Mouse (Mus musculus): ENCODE measurements at regions not wholly inside any gene's neighbourhood (a gene's known extent, or its start where the extent isn't known, plus 50 kb on each side); places are given as distances from the start of the nearest gene placed in this dataset.
"Not testable (repeated sequence)": the region's sequence is repeated elsewhere in the genome, so short reads cannot be mapped to it uniquely, and the experiment has no call there.

- Histone ChIP-seq H3K9ac (no peak overlapping the region), H3K9me3 (replicated peaks) (no peaks in the 10 kb centered on the region), H3K4me2 (no peak overlapping the region), H3K27me3 (no peaks in the 10 kb centered on the region), H3K4me1 (no peaks in the 10 kb centered on the region), H3K36me3 (no peaks in the 10 kb centered on the region), H3K4me3 (replicated peaks) (no peak overlapping the region), H3K27ac (no peak overlapping the region)
- ATAC-seq (replicated peaks; ENCODE audit: low FRiP score): no peak
Measured at GRCm38 (mm10) chr1:7671566-7671965, 2863.9 kb downstream of the Gm37988 start.

- not testable (repeated sequence) for H3K4me2 ChIP-seq; H3K27ac ChIP-seq; H3K27me3 ChIP-seq; H3K9me3 ChIP-seq (replicated peaks); H3K9ac ChIP-seq; H3K4me3 ChIP-seq (replicated peaks); ATAC-seq (replicated peaks; ENCODE audit: low FRiP score); H3K4me1 ChIP-seq; H3K36me3 ChIP-seq
- 79% methylated on average over 6 of the region's 6 CpGs for WGBS
Measured at GRCm38 (mm10) chr1:7709206-7709605, 2901.5 kb downstream of the Gm37988 start.

GRCm38 (mm10) chr1:7732725-7733124 is 2925.0 kb downstream of the Gm37988 start:
- Histone ChIP-seq H3K27ac (no peak overlapping the region), H3K36me3 (no peaks in the 10 kb centered on the region), H3K4me1 (no peaks in the 10 kb centered on the region), H3K4me2 (no peak overlapping the region), H3K9me3 (replicated peaks) (no peaks in the 10 kb centered on the region), H3K4me3 (replicated peaks) (no peak overlapping the region), H3K27me3 (no peaks in the 10 kb centered on the region), H3K9ac (no peak overlapping the region)
- ATAC-seq (replicated peaks; ENCODE audit: low FRiP score): no peak
- 67% methylated on average over 1 of the region's 1 CpGs for WGBS

- 85% methylated on average over 4 of the region's 4 CpGs for WGBS
- H3K4me1 ChIP-seq: no peaks in the 10 kb centered on the region
- no peak for ATAC-seq (replicated peaks; ENCODE audit: low FRiP score)
- no peak overlapping the region for H3K27ac ChIP-seq
- no peak overlapping the region for H3K9ac ChIP-seq
- no peak overlapping the region for H3K4me3 ChIP-seq (replicated peaks)
- no peak overlapping the region for H3K4me2 ChIP-seq
- no peaks in the 10 kb centered on the region for H3K27me3 ChIP-seq
- no peaks in the 10 kb centered on the region for H3K36me3 ChIP-seq
- H3K9me3 ChIP-seq (replicated peaks): no peaks in the 10 kb centered on the region
Measured at GRCm38 (mm10) chr1:7737331-7737730, 2929.6 kb downstream of the Gm37988 start.

- Histone ChIP-seq H3K36me3 (no peaks in the 10 kb centered on the region), H3K9ac (no peak overlapping the region), H3K4me2 (no peak overlapping the region), H3K9me3 (replicated peaks) (no peaks in the 10 kb centered on the region), H3K4me1 (no peaks in the 10 kb centered on the region), H3K27ac (no peak overlapping the region), H3K27me3 (no peaks in the 10 kb centered on the region), H3K4me3 (replicated peaks) (no peak overlapping the region)
- ATAC-seq (replicated peaks; ENCODE audit: low FRiP score): no peak
- 65% methylated on average over 5 of the region's 5 CpGs for WGBS
Measured at GRCm38 (mm10) chr1:7745887-7746286, 2938.2 kb downstream of the Gm37988 start.

- Histone ChIP-seq H3K27me3 (no peaks in the 10 kb centered on the region), H3K4me2 (no peak overlapping the region), H3K36me3 (no peaks in the 10 kb centered on the region), H3K27ac (no peak overlapping the region), H3K4me1 (peaks cover 12% of the 10 kb centered on the region), H3K4me3 (replicated peaks) (no peak overlapping the region), H3K9me3 (replicated peaks) (no peaks in the 10 kb centered on the region), H3K9ac (no peak overlapping the region)
- 0 out of 2 replicates have a peak, but pooled peaks have one; percentile 20 for ATAC-seq (replicated peaks; ENCODE audit: low FRiP score)
- 11% methylated on average over 1 of the region's 1 CpGs for WGBS
Measured at GRCm38 (mm10) chr1:7776720-7777119, 2969.0 kb downstream of the Gm37988 start.

GRCm38 (mm10) chr1:7777191-7778044 is 2969.7 kb downstream of the Gm37988 start:
- 7% methylated on average over 11 of the region's 11 CpGs for WGBS
- peak overlapping the region; percentile 68 for H3K27ac ChIP-seq
- peak; percentile 95 for ATAC-seq (replicated peaks; ENCODE audit: low FRiP score)

GRCm38 (mm10) chr1:7778045-7778565 is 2970.4 kb downstream of the Gm37988 start:
- H3K9ac ChIP-seq; H3K9me3 ChIP-seq (replicated peaks); H3K4me3 ChIP-seq (replicated peaks); H3K27me3 ChIP-seq; H3K36me3 ChIP-seq; H3K27ac ChIP-seq: not testable (repeated sequence)
- 7% methylated on average over 5 of the region's 5 CpGs for WGBS
- peak overlapping the region; percentile 32; the same call in 1 of the 2 replicates for H3K4me2 ChIP-seq
- H3K4me1 ChIP-seq: peaks cover 12% of the 10 kb centered on the region
- ATAC-seq (replicated peaks; ENCODE audit: low FRiP score): peak; percentile 61

More at GRCm38 (mm10) chr1:7777191-7778044, 2969.7 kb downstream of the Gm37988 start:
- Histone ChIP-seq H3K27me3 (no peaks in the 10 kb centered on the region), H3K9ac (0 out of 2 replicates have a peak overlapping the region, but pooled peaks have one; percentile 7), H3K4me2 (peak overlapping the region; percentile 38), H3K9me3 (replicated peaks) (no peaks in the 10 kb centered on the region), H3K36me3 (no peaks in the 10 kb centered on the region), H3K4me1 (peaks cover 12% of the 10 kb centered on the region), H3K4me3 (replicated peaks) (no peak overlapping the region)

GRCm38 (mm10) chr1:7778657-7779056 is 2971.0 kb downstream of the Gm37988 start:
- Histone ChIP-seq H3K4me2 (peak overlapping the region; percentile 32; the same call in 1 of the 2 replicates), H3K27ac (no peak overlapping the region), H3K9ac (no peak overlapping the region), H3K9me3 (replicated peaks) (no peaks in the 10 kb centered on the region), H3K27me3 (no peaks in the 10 kb centered on the region), H3K4me1 (peaks cover 12% of the 10 kb centered on the region), H3K36me3 (no peaks in the 10 kb centered on the region), H3K4me3 (replicated peaks) (no peak overlapping the region)
- 0 out of 2 replicates have a peak, but pooled peaks have one; percentile 16 for ATAC-seq (replicated peaks; ENCODE audit: low FRiP score)
- WGBS: 52% methylated on average over 2 of the region's 2 CpGs

- H3K27me3 ChIP-seq: no peaks in the 10 kb centered on the region
- no peaks in the 10 kb centered on the region for H3K36me3 ChIP-seq
- H3K4me2 ChIP-seq: no peak overlapping the region
- H3K4me1 ChIP-seq: no peaks in the 10 kb centered on the region
- ATAC-seq (replicated peaks; ENCODE audit: low FRiP score): no peak
- H3K9ac ChIP-seq: no peak overlapping the region
- no peak overlapping the region for H3K4me3 ChIP-seq (replicated peaks)
- no peak overlapping the region for H3K27ac ChIP-seq
- 88% methylated on average over 2 of the region's 2 CpGs for WGBS
- H3K9me3 ChIP-seq (replicated peaks): no peaks in the 10 kb centered on the region
Measured at GRCm38 (mm10) chr1:7823969-7824368, 3016.3 kb downstream of the Gm37988 start.

Data from kidney, embryonic 15.5 days (tissue).